Comparison of ENCODE assay signal across 23 mouse cellular contexts in genomic region chr1:60489660-60490059, GRCm38 (mm10).
DNase-seq lines count a peak whose midpoint lies in the region; ATAC-seq and TF ChIP-seq lines count a peak whose summit lies in the region.
"Had no signal": no experiment of that assay in that cellular context is flagged by ENCODE, and none has a peak within 500 bp of the region (broad histone marks: within the 10 kb centered on the region; RNA-seq: fewer than 3 reads in every experiment).

No protein-coding gene starts in this region.

- H3K9me3 ChIP-seq in heart, embryonic 10.5 days = no peaks in the 10 kb centered on the region
- H3K9me3 ChIP-seq in heart, embryonic 11.5 days (replicated peaks; ENCODE audit: control insufficient read depth, low read length) = no peaks in the 10 kb centered on the region
- no peaks in the 10 kb centered on the region for H3K9me3 ChIP-seq in kidney, postnatal 0 days (replicated peaks; ENCODE audit: low read length)
- H3K9me3 ChIP-seq in midbrain, embryonic 16.5 days (replicated peaks; ENCODE audit: control insufficient read depth, low read length, poor library complexity, severe bottlenecking) = no peaks in the 10 kb centered on the region
- no peaks in the 10 kb centered on the region for H3K9me3 ChIP-seq in midbrain, embryonic 14.5 days (ENCODE audit: control insufficient read depth, low read length)
- H3K9me3 ChIP-seq: embryonic facial prominence, embryonic 12.5 days; heart, embryonic 12.5 days; lung, embryonic 15.5 days; midbrain, embryonic 12.5 days; neural tube, embryonic 15.5 days had no signal

- intact Hi-C loops in gastrocnemius, postnatal 14 days (cut with DNase I; ENCODE audit: low total_unique reads) = no loop called here

- H3K9ac ChIP-seq in heart, embryonic 11.5 days (ENCODE audit: low read depth, low read length) = no peak overlapping the region
- H3K9ac ChIP-seq in kidney, postnatal 0 days (ENCODE audit: low read depth, low read length) = no peak overlapping the region
- H3K9ac ChIP-seq in midbrain, embryonic 16.5 days (ENCODE audit: low read depth, low read length) = no peak overlapping the region
- no peak overlapping the region for H3K9ac ChIP-seq in midbrain, embryonic 14.5 days (replicated peaks; ENCODE audit: low read length)
- H3K9ac ChIP-seq: embryonic facial prominence, embryonic 12.5 days; forebrain, postnatal 0 days; heart, embryonic 12.5 days; lung, embryonic 15.5 days; midbrain, embryonic 12.5 days; neural tube, embryonic 15.5 days had no signal

- H3K4me1 ChIP-seq in heart, embryonic 10.5 days = no peaks in the 10 kb centered on the region
- no peaks in the 10 kb centered on the region for H3K4me1 ChIP-seq in heart, embryonic 11.5 days (ENCODE audit: control insufficient read depth, insufficient read depth, low read length)
- no peaks in the 10 kb centered on the region for H3K4me1 ChIP-seq in kidney, postnatal 0 days (replicated peaks; ENCODE audit: insufficient read depth, low read length)
- no peaks in the 10 kb centered on the region for H3K4me1 ChIP-seq in midbrain, embryonic 16.5 days (ENCODE audit: control insufficient read depth, insufficient read depth, low read length)
- H3K4me1 ChIP-seq in midbrain, embryonic 14.5 days (ENCODE audit: control insufficient read depth, insufficient read depth, low read length) = no peaks in the 10 kb centered on the region
- H3K4me1 ChIP-seq: embryonic facial prominence, embryonic 12.5 days; heart, embryonic 12.5 days; lung, embryonic 15.5 days; midbrain, embryonic 12.5 days; neural tube, embryonic 15.5 days had no signal

- no peak for TF ChIP-seq CTCF in kidney, postnatal 0 days (IDR thresholded peaks at IDR 0.05; ENCODE audit: low read depth)

- peak overlapping the region; percentile 16; the same call in 1 of the 2 replicates for H3K27ac ChIP-seq in heart, embryonic 10.5 days
- H3K27ac ChIP-seq in heart, embryonic 11.5 days (ENCODE audit: low read depth, low read length) = no peak overlapping the region
- no peak overlapping the region for H3K27ac ChIP-seq in kidney, postnatal 0 days
- H3K27ac ChIP-seq in midbrain, embryonic 16.5 days (ENCODE audit: low read length) = no peak overlapping the region
- no peak overlapping the region; the same call in 1 of the 2 replicates for H3K27ac ChIP-seq in midbrain, embryonic 14.5 days (replicated peaks; ENCODE audit: low read depth, low read length)
- H3K27ac ChIP-seq: embryonic facial prominence, embryonic 12.5 days; lung, embryonic 15.5 days; midbrain, embryonic 12.5 days; neural tube, embryonic 15.5 days had no signal

- WGBS in heart, embryonic 10.5 days = 74% methylated on average over 2 of the region's 2 CpGs
- 90% methylated on average over 2 of the region's 2 CpGs for WGBS in heart, embryonic 11.5 days (ENCODE audit: insufficient replicate concordance)
- WGBS in kidney, postnatal 0 days = 92% methylated on average over 2 of the region's 2 CpGs
- WGBS in midbrain, embryonic 16.5 days = 82% methylated on average over 2 of the region's 2 CpGs
- 83% methylated on average over 2 of the region's 2 CpGs for WGBS in midbrain, embryonic 14.5 days

- ATAC-seq in heart, embryonic 11.5 days (replicated peaks; ENCODE audit: insufficient number of reproducible peaks, low FRiP score, low TSS enrichment) = no peak; the same call in 1 of the 2 replicates
- 0 out of 2 replicates have a peak, but pooled peaks have one; percentile 17 for ATAC-seq in kidney, postnatal 0 days (replicated peaks; ENCODE audit: low FRiP score, low read depth)
- ATAC-seq in midbrain, embryonic 16.5 days = peak; percentile 52; the same call in 1 of the 2 replicates
- no peak; the same call in 1 of the 2 replicates for ATAC-seq in midbrain, embryonic 14.5 days (ENCODE audit: low FRiP score, low TSS enrichment)
- ATAC-seq in monocyte, adult 5-6 weeks (replicated peaks; ENCODE audit: insufficient number of reproducible peaks, low FRiP score, low TSS enrichment, poor library complexity, severe bottlenecking) = 0 out of 2 replicates have a peak, but pooled peaks have one; percentile 17

- H3K27me3 ChIP-seq in heart, embryonic 10.5 days (ENCODE audit: insufficient read depth, poor library complexity, severe bottlenecking) = no peaks in the 10 kb centered on the region
- H3K27me3 ChIP-seq in heart, embryonic 11.5 days (ENCODE audit: control insufficient read depth, insufficient read depth, low read length) = no peaks in the 10 kb centered on the region
- H3K27me3 ChIP-seq in kidney, postnatal 0 days (ENCODE audit: insufficient read depth, low read length) = no peaks in the 10 kb centered on the region
- no peaks in the 10 kb centered on the region for H3K27me3 ChIP-seq in midbrain, embryonic 16.5 days (ENCODE audit: control insufficient read depth, insufficient read depth, low read depth, low read length)
- no peaks in the 10 kb centered on the region for H3K27me3 ChIP-seq in midbrain, embryonic 14.5 days (ENCODE audit: control insufficient read depth, insufficient read depth, low read length)
- H3K27me3 ChIP-seq: embryonic facial prominence, embryonic 12.5 days; heart, embryonic 12.5 days; lung, embryonic 15.5 days; midbrain, embryonic 12.5 days; neural tube, embryonic 15.5 days had no signal

- H3K36me3 ChIP-seq in heart, embryonic 10.5 days = peaks cover 82% of the 10 kb centered on the region
- peaks cover 28% of the 10 kb centered on the region for H3K36me3 ChIP-seq in heart, embryonic 11.5 days (ENCODE audit: control insufficient read depth, insufficient read depth, low read length)
- H3K36me3 ChIP-seq in kidney, postnatal 0 days (ENCODE audit: insufficient read depth, low read length) = peaks cover 43% of the 10 kb centered on the region
- H3K36me3 ChIP-seq in midbrain, embryonic 16.5 days (ENCODE audit: control insufficient read depth, insufficient read depth, low read length) = peaks cover 36% of the 10 kb centered on the region
- H3K36me3 ChIP-seq in midbrain, embryonic 14.5 days (ENCODE audit: control insufficient read depth, insufficient read depth, low read length) = peaks cover 77% of the 10 kb centered on the region

- no peak overlapping the region for H3K4me3 ChIP-seq in heart, embryonic 10.5 days
- no peak overlapping the region for H3K4me3 ChIP-seq in heart, embryonic 11.5 days (ENCODE audit: low read depth, low read length)
- H3K4me3 ChIP-seq in kidney, postnatal 0 days (replicated peaks; ENCODE audit: low read depth, low read length) = no peak overlapping the region
- no peak overlapping the region for H3K4me3 ChIP-seq in midbrain, embryonic 16.5 days (ENCODE audit: low read depth, low read length)
- H3K4me3 ChIP-seq in midbrain, embryonic 14.5 days (replicated peaks; ENCODE audit: low read depth, low read length) = no peak overlapping the region
- H3K4me3 ChIP-seq: embryonic facial prominence, embryonic 12.5 days; heart, embryonic 12.5 days; lung, embryonic 15.5 days; midbrain, embryonic 12.5 days; neural tube, embryonic 15.5 days had no signal

- no peak for DNase-seq in heart, embryonic 10.5 days (ENCODE audit: low spot score)
- DNase-seq in kidney, postnatal 0 days (ENCODE audit: low spot score) = no peak
- DNase-seq in kidney, adult 8-10 months = no peak
- no peak for DNase-seq in midbrain, embryonic 14.5 days
- DNase-seq in gastrocnemius, postnatal 14 days = no peak
- DNase-seq: B cell, adult 2 months; forebrain, postnatal 0 days; heart, postnatal 4 days; kidney, adult 18-20 months; kidney, postnatal 4 days; layer of hippocampus, adult 9-11 months; retina, postnatal 1 day; right cerebral cortex, postnatal 14 days; thymus, postnatal 14 days had no signal

- H3K4me2 ChIP-seq in heart, embryonic 11.5 days = no peak overlapping the region
- H3K4me2 ChIP-seq in kidney, postnatal 0 days (ENCODE audit: low read length) = no peak overlapping the region
- no peak overlapping the region for H3K4me2 ChIP-seq in midbrain, embryonic 16.5 days (ENCODE audit: low read length)
- H3K4me2 ChIP-seq in midbrain, embryonic 14.5 days (ENCODE audit: low read length) = no peak overlapping the region
- H3K4me2 ChIP-seq: embryonic facial prominence, embryonic 12.5 days; heart, embryonic 12.5 days; liver, embryonic 11.5 days; lung, embryonic 15.5 days; midbrain, embryonic 12.5 days; neural tube, embryonic 15.5 days had no signal

Comparison
In these comparisons a context has a peak if more than half of its experiments do, and no peak if none do; other contexts are left out.
1. ATAC-seq: peak in kidney, postnatal 0 days (single experiment), midbrain, embryonic 16.5 days (single experiment) and monocyte, adult 5-6 weeks (single experiment); none in heart, embryonic 11.5 days (single experiment) and midbrain, embryonic 14.5 days (single experiment).